Mouse (Mus musculus) telencephalon, adult 2 months (tissue): ENCODE results near the gene Mtrex.

Experiments
- DNase-seq: peaks from one replicate; pipeline ENCODE4 v3.0.0-alpha.2; 2011; ENCODE audit warnings: low read depth, low spot score

The Mtrex gene

GRCm38 (mm10) chr13:112829619-112830018 lies 97.6 kb downstream of the Mtrex start:
- DNase-seq = no peak

- DNase-seq = no peak
Observed at GRCm38 (mm10) chr13:112825479-112825878, 101.7 kb downstream of the Mtrex start.

- no peak for DNase-seq
Observed at GRCm38 (mm10) chr13:112823911-112824648, 103.1 kb downstream of the Mtrex start.

- no peak for DNase-seq
Observed at GRCm38 (mm10) chr13:112823236-112823910, 103.8 kb downstream of the Mtrex start.

GRCm38 (mm10) chr13:112822413-112822812 lies 104.8 kb downstream of the Mtrex start:
- DNase-seq = no peak

- DNase-seq = no peak
Observed at GRCm38 (mm10) chr13:112818125-112818524, 109.1 kb downstream of the Mtrex start.
